Mouse (Mus musculus) lung, postnatal 0 days (tissue): ENCODE measurements around the gene Fbxw26. TPM values are rescaled to one million over a fixed set of nuclear protein-coding genes. Genes with fewer than 3 reads are reported as not detected.
"Not testable (repeated sequence)": the region's sequence is repeated elsewhere in the genome, so short reads cannot be mapped to it uniquely, and the experiment has no call there.

Source experiments
- ATAC-seq: fragments of 200-750 bp; cut with Nextera tagmentation; 2 replicates; pipeline ENCODE4 v1.8.0; 2017; ENCODE audit warnings: moderate library complexity
- DNase-seq: peaks from one replicate; pipeline ENCODE4 v3.0.0-alpha.2; 2016; ENCODE audit warnings: low spot score
- H3K27ac ChIP-seq: fragments of 300-500 bp; sonication (generic); 2 replicates; pipeline ENCODE4 v1.5.1; 2014; ENCODE audit warnings: antibody characterized with exemption, mild to moderate bottlenecking, low read length, mixed read lengths
- H3K27me3 ChIP-seq: fragments of 300-500 bp; sonication (generic); replicated peaks from 2 replicates; pipeline ENCODE4 v1.6.1; 2014; ENCODE audit warnings: low read length, mixed read lengths; ENCODE audit not compliant: insufficient read depth
- H3K36me3 ChIP-seq: fragments of 300-500 bp; sonication (generic); 2 replicates; pipeline ENCODE4 v1.6.1; 2014; ENCODE audit warnings: low read length, mixed read lengths; ENCODE audit not compliant: insufficient read depth
- H3K4me1 ChIP-seq: fragments of 300-500 bp; sonication (generic); 2 replicates; pipeline ENCODE4 v1.6.1; 2014; ENCODE audit warnings: antibody characterized with exemption, low read depth, low read length, mixed read lengths; ENCODE audit not compliant: insufficient read depth
- H3K4me2 ChIP-seq: fragments of 300-500 bp; sonication (generic); replicated peaks from 2 replicates; pipeline ENCODE4 v1.6.1; 2014; ENCODE audit warnings: low read depth, mild to moderate bottlenecking, low read length, moderate library complexity, mixed read lengths
- H3K4me3 ChIP-seq: fragments of 300-500 bp; sonication (generic); 2 replicates; pipeline ENCODE4 v1.5.1; 2014; ENCODE audit warnings: low read depth, low read length
- H3K9ac ChIP-seq: fragments of 300-500 bp; sonication (generic); replicated peaks from 2 replicates; pipeline ENCODE4 v1.6.1; 2014; ENCODE audit warnings: low read depth, mild to moderate bottlenecking
- H3K9me3 ChIP-seq: fragments of 300-500 bp; sonication (generic); 2 replicates; pipeline ENCODE4 v1.6.1; 2016; ENCODE audit warnings: low read length, mixed read lengths
- CTCF ChIP-seq: IDR thresholded peaks from 2 replicates; pipeline ENCODE4 v1.5.1; 2016; ENCODE audit warnings: antibody characterized with exemption, mild to moderate bottlenecking
- EP300 ChIP-seq: IDR thresholded peaks from 2 replicates; pipeline ENCODE4 v1.6.1; 2016; ENCODE audit warnings: antibody characterized with exemption, mild to moderate bottlenecking, control low read depth
- WGBS: fragments of 180-500 bp; shearing (Covaris S2); extraction: QIAGEN DNeasy Blood & Tissue Kit; methylation state at CpG from one replicate; pipeline ENCODE4 v1.1.7; 2014; 5-methylcytosine and 5-hydroxymethylcytosine counted together
- polyA plus RNA-seq: library from polyadenylated mRNA; unstranded; fragments of >200 nt; fragmentation: Nextera tagmentation; extraction: Ambion mirVana; gene quantifications from 2 replicates; pipeline ENCODE4 v1.2.1, GENCODE M21; 2015

The Fbxw26 gene
- polyA plus RNA-seq, result not detected in 2 replicates

- H3K36me3 ChIP-seq, H3K9me3 ChIP-seq, H3K9ac ChIP-seq, DNase-seq, H3K4me2 ChIP-seq, H3K27ac ChIP-seq, ATAC-seq, H3K4me3 ChIP-seq, H3K4me1 ChIP-seq, H3K27me3 ChIP-seq: not testable (repeated sequence)
- 73% methylated on average over 3 of the region's 3 CpGs for WGBS
These were observed at the start of gene Fbxw26 for GRCm38 (mm10) chr9:109745989-109746388. Gene Fbxw26 (minus strand): TSS chr9:109746089.

DNA sequence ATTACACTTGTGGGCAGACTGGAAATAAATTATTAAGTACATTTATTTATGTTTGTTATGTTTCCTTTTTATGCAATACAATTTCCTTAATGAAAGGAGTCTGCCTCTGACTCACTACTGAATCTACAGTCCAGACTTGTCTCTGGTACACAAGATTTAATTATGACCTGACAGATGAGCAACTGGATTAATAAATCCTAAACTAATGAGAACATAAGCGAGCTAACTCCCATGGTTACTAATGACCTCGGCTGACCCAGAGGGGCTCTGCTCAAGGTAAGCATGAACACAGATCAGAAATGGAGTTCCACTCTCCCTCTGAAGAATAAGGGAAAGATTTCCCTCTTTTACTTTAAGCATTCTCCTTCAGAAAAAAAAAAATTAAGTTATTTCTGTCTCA, 49.3 kb upstream of the Fbxw26 start:
- 75% methylated on average over 2 of the region's 2 CpGs for WGBS
- Histone ChIP-seq H3K27me3 (no peaks in the 10 kb centered on the region), H3K4me3 (no peak overlapping the region), H3K4me1 (no peaks in the 10 kb centered on the region), H3K4me2 (no peak overlapping the region), H3K27ac (no peak overlapping the region), H3K36me3 (no peaks in the 10 kb centered on the region), H3K9ac (no peak overlapping the region), H3K9me3 (no peaks in the 10 kb centered on the region)
- ATAC-seq (no peak), DNase-seq (no peak)
- TF ChIP-seq CTCF, result no peak
- TF ChIP-seq EP300, result no peak

DNA sequence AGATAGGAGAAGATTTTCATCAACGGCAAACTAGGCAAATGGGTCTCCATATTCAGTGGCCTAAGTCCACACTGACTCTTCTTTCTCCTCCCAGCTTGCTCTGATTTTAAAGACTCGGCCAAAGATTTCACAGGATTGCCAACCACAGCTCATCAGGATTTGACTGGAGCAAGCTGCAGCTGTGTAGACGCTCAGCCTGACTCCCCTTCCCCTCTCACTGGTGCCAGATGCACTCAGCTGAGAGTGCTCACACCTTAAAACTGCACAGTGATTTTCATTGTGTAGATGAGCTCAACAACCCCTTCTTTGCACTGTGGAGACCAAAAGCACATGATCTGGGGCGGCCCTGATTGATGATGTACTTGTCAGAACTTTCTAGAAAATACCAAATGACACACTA, 44.7 kb upstream of the Fbxw26 start, which contains the start of gene Fbxw27:
Gene Fbxw27 (minus strand): TSS at position 101 of the 400 bp plus-strand sequence.
- H3K36me3 ChIP-seq, H3K27me3 ChIP-seq, H3K9ac ChIP-seq, H3K4me1 ChIP-seq, DNase-seq, ATAC-seq, H3K4me2 ChIP-seq, H3K4me3 ChIP-seq, H3K27ac ChIP-seq, H3K9me3 ChIP-seq: not testable (repeated sequence)
- 76% methylated on average over 4 of the region's 4 CpGs for WGBS

DNA sequence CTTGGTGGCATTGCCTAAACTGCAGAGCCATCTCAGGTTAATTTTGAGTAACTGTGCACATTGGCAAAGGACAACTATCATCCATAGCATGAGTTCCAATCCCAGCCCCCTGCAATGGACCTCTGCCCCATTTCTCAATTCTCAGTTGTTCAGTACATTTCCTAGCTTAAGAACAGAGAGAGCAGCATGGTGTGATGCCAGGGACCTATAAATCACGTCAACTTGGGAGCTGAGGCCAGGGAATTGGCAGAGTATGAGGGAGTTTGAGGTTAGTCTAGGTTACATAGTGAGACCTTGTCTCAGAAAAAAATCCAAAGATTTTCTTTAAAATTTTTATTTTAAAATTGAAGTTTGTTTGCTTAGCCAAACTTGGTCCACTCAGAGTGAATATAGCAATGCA, 21.0 kb upstream of the Fbxw26 start:
- H3K27me3 ChIP-seq, H3K4me3 ChIP-seq, H3K4me1 ChIP-seq, H3K4me2 ChIP-seq, H3K9me3 ChIP-seq, H3K36me3 ChIP-seq, H3K9ac ChIP-seq, H3K27ac ChIP-seq, ATAC-seq, DNase-seq: not testable (repeated sequence)
- WGBS, result 62% methylated on average over 1 of the region's 1 CpGs

GRCm38 (mm10) chr9:109702600-109702999, 43.3 kb downstream of the Fbxw26 start, which contains the start of gene Fbxw18:
Gene Fbxw18 (minus strand): TSS chr9:109702700.
- 64% methylated on average over 4 of the region's 4 CpGs for WGBS
- H3K9ac ChIP-seq, H3K4me1 ChIP-seq, H3K9me3 ChIP-seq, H3K27ac ChIP-seq, H3K36me3 ChIP-seq, DNase-seq, H3K27me3 ChIP-seq, H3K4me2 ChIP-seq, ATAC-seq, H3K4me3 ChIP-seq: not testable (repeated sequence)

- 8% methylated on average over 1 of the region's 1 CpGs for WGBS
- H3K4me3 ChIP-seq, result no peak overlapping the region
- no peak overlapping the region for H3K27ac ChIP-seq
- no peaks in the 10 kb centered on the region for H3K4me1 ChIP-seq
- ATAC-seq, result no peak
- no peaks in the 10 kb centered on the region for H3K36me3 ChIP-seq
- H3K9ac ChIP-seq, result no peak overlapping the region
- TF ChIP-seq CTCF (peak; percentile 67), EP300 (no peak)
- peak; percentile 10 for DNase-seq
- no peaks in the 10 kb centered on the region for H3K9me3 ChIP-seq
- no peaks in the 10 kb centered on the region for H3K27me3 ChIP-seq
- no peak overlapping the region for H3K4me2 ChIP-seq
These were observed 60.6 kb downstream of the Fbxw26 start for GRCm38 (mm10) chr9:109685299-109685698.

Other genes starting within 250 kb of the Fbxw26 start
- gene Fbxw15, start 177.8 kb downstream of the Fbxw26 start, polyA plus RNA-seq, result not detected in 2 replicates
- not detected in 2 replicates for gene Fbxw24, start 120.0 kb downstream of the Fbxw26 start, polyA plus RNA-seq
- not detected in 2 replicates for gene Fbxw25, start 81.4 kb downstream of the Fbxw26 start, polyA plus RNA-seq
- not detected in 2 replicates for gene Fbxw18, start 43.4 kb downstream of the Fbxw26 start, polyA plus RNA-seq
- gene Fbxw27, start 44.6 kb upstream of the Fbxw26 start, polyA plus RNA-seq, result not detected in 2 replicates
- not detected in 2 replicates for gene Spink8, start 66.2 kb upstream of the Fbxw26 start, polyA plus RNA-seq
- gene Nme6, start 86.7 kb upstream of the Fbxw26 start, polyA plus RNA-seq, result 22.3 and 24.4 TPM in 2 replicates
- 10.3 and 13.1 TPM in 2 replicates for gene Camp, start 103.5 kb upstream of the Fbxw26 start, polyA plus RNA-seq
- 7.1 and 8.7 TPM in 2 replicates for gene Cdc25a, start 129.5 kb upstream of the Fbxw26 start, polyA plus RNA-seq
- gene Map4, start 185.4 kb upstream of the Fbxw26 start, polyA plus RNA-seq, result 35.6 and 36.9 TPM in 2 replicates